Mouse (Mus musculus): ENCODE data around the gene Daam2. TPM values are rescaled to one million over a fixed set of nuclear protein-coding genes. Genes with fewer than 3 reads are reported as not detected.

Daam2 gene
- polyA plus RNA-seq, 1 experiment from 2014 or later, result 7.0 TPM

DNA sequence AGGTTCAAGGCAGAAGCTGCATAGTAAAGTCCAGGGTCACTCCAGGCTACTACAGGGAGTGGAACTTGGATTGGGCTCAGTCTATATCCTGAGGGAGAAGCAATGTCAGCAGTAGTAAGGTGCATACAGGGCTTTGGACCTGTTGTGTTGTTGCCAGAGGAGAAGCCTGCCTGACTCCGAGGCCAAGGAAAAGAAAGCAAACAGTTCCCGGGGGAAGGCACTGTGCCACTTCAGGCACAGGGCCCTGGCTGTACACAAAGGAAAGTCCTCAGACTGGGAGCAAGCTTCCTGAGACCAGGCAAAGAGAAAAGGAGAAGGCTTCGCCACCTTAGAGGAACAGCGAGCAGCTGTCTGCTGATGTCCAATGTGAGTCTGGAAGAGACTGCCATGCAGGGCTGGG lies 18.1 kb downstream of the Daam2 start:
- H3K4me1 ChIP-seq (ENCODE audit: control insufficient read depth, insufficient read depth, low read length), result no peaks in the 10 kb centered on the region; the same call in 1 of the 2 replicates
- H3K9me3 ChIP-seq (replicated peaks; ENCODE audit: control insufficient read depth, low read length), result no peaks in the 10 kb centered on the region
- ATAC-seq (replicated peaks; ENCODE audit: insufficient number of reproducible peaks, low FRiP score, low TSS enrichment, low read depth) (no peak), DNase-seq (ENCODE audit: low spot score) (no peak)
- H3K4me3 ChIP-seq (ENCODE audit: low read depth, low read length), result no peak overlapping the region
- no peak overlapping the region for H3K9ac ChIP-seq (replicated peaks; ENCODE audit: low read length)
- H3K4me2 ChIP-seq (ENCODE audit: low read depth, low read length), result no peak overlapping the region
- WGBS, result 76% methylated on average over 4 of the region's 4 CpGs
- no peak overlapping the region for H3K27ac ChIP-seq (replicated peaks; ENCODE audit: low read depth, low read length)
- no peaks in the 10 kb centered on the region for H3K27me3 ChIP-seq (ENCODE audit: control insufficient read depth, insufficient read depth, low read length)
- no peaks in the 10 kb centered on the region for H3K36me3 ChIP-seq (replicated peaks; ENCODE audit: control insufficient read depth, insufficient read depth, low read depth, low read length)

DNA sequence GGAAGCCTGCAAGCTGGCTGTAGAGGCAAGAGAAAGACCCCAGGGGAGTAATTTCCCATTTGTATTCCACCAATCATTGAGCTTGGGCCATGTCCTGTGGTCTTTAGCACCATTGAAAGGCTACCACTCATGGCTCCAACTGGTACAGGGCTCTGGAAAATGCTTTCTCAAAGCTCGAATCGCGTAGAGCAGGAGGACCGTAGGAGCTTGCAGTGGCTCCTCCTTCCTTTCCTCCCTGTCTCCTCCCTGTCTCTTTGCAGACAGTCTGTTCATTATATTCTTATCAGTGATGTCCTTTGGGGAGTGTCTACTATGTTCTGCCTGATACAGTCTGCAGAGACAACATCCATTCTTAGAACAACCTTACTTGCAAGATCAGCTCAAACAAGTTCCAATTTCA lies 18.7 kb downstream of the Daam2 start:
- 77% methylated on average over 4 of the region's 4 CpGs for WGBS
- H3K4me1 ChIP-seq (ENCODE audit: control insufficient read depth, insufficient read depth, low read length), result peaks cover 3% of the 10 kb centered on the region; the same call in 1 of the 2 replicates
- no peak for ATAC-seq (replicated peaks; ENCODE audit: insufficient number of reproducible peaks, low FRiP score, low TSS enrichment, low read depth)
- no peaks in the 10 kb centered on the region for H3K9me3 ChIP-seq (replicated peaks; ENCODE audit: control insufficient read depth, low read length)
- DNase-seq (ENCODE audit: low spot score), result no peak
- H3K27me3 ChIP-seq (ENCODE audit: control insufficient read depth, insufficient read depth, low read length), result no peaks in the 10 kb centered on the region
- no peak overlapping the region for H3K27ac ChIP-seq (replicated peaks; ENCODE audit: low read depth, low read length)
- no peak overlapping the region for H3K4me3 ChIP-seq (ENCODE audit: low read depth, low read length)
- no peaks in the 10 kb centered on the region for H3K36me3 ChIP-seq (replicated peaks; ENCODE audit: control insufficient read depth, insufficient read depth, low read depth, low read length)
- no peak overlapping the region for H3K4me2 ChIP-seq (ENCODE audit: low read depth, low read length)
- H3K9ac ChIP-seq (replicated peaks; ENCODE audit: low read length), result no peak overlapping the region

DNA sequence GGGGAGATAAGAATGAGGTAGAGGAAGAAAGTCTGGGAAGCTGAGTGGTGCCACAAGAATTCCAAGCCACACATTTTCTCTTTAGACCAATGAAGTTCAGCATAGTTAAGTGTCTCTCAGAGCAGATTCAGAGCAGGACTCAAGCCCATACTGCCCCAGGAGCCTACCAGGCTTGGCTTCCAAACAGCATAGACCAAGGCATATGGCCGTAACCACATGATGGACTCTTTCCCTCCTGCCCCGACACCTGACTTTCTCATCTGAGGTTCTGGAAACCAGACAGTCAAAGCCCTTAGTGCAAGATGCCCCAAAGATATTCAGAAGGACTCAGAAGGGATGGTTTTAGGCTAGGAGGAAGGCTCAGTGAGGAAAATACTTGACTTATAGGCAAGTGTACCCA lies 19.6 kb downstream of the Daam2 start:
- ATAC-seq (replicated peaks; ENCODE audit: insufficient number of reproducible peaks, low FRiP score, low TSS enrichment, low read depth) (no peak), DNase-seq (ENCODE audit: low spot score) (no peak)
- H3K4me3 ChIP-seq (ENCODE audit: low read depth, low read length), result no peak overlapping the region
- peaks cover 3% of the 10 kb centered on the region; the same call in 1 of the 2 replicates for H3K4me1 ChIP-seq (ENCODE audit: control insufficient read depth, insufficient read depth, low read length)
- no peak overlapping the region for H3K9ac ChIP-seq (replicated peaks; ENCODE audit: low read length)
- H3K27me3 ChIP-seq (ENCODE audit: control insufficient read depth, insufficient read depth, low read length), result no peaks in the 10 kb centered on the region
- H3K36me3 ChIP-seq (replicated peaks; ENCODE audit: control insufficient read depth, insufficient read depth, low read depth, low read length), result no peaks in the 10 kb centered on the region
- H3K9me3 ChIP-seq (replicated peaks; ENCODE audit: control insufficient read depth, low read length), result no peaks in the 10 kb centered on the region
- WGBS, result 98% methylated on average over 2 of the region's 2 CpGs
- H3K4me2 ChIP-seq (ENCODE audit: low read depth, low read length), result no peak overlapping the region
- no peak overlapping the region for H3K27ac ChIP-seq (replicated peaks; ENCODE audit: low read depth, low read length)

DNA sequence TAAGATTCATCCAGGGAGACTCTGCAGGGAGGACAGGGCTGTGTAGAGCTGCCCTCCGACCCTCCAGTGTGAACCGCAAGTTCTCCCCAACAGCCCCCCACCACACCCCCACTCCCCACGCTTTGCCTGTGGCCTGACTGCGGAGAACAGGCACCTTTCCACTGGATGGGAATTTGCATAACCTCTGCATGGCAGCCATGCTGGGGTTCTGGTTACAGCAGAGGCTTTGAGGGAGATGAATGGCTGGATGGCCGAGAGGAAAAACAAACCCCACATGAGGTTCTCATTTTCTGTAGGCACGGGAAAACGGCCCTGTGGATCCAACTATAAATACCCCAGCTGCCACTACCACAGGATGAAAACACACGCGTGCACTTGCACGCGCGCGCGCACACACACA lies 23.4 kb downstream of the Daam2 start:
- Histone ChIP-seq H3K4me3 (ENCODE audit: low read depth, low read length) (no peak overlapping the region), H3K9ac (replicated peaks; ENCODE audit: low read length) (peak overlapping the region; percentile 19; the same call in 1 of the 2 replicates), H3K4me2 (ENCODE audit: low read depth, low read length) (no peak overlapping the region), H3K9me3 (replicated peaks; ENCODE audit: control insufficient read depth, low read length) (no peaks in the 10 kb centered on the region), H3K36me3 (replicated peaks; ENCODE audit: control insufficient read depth, insufficient read depth, low read depth, low read length) (no peaks in the 10 kb centered on the region), H3K27ac (replicated peaks; ENCODE audit: low read depth, low read length) (peak overlapping the region; percentile 52), H3K27me3 (ENCODE audit: control insufficient read depth, insufficient read depth, low read length) (no peaks in the 10 kb centered on the region), H3K4me1 (ENCODE audit: control insufficient read depth, insufficient read depth, low read length) (peaks cover 3% of the 10 kb centered on the region; the same call in 1 of the 2 replicates)
- DNase-seq (ENCODE audit: low spot score) (peak; percentile 73), ATAC-seq (replicated peaks; ENCODE audit: insufficient number of reproducible peaks, low FRiP score, low TSS enrichment, low read depth) (peak; percentile 36)
- WGBS, result 44% methylated on average over 13 of the region's 14 CpGs

DNA sequence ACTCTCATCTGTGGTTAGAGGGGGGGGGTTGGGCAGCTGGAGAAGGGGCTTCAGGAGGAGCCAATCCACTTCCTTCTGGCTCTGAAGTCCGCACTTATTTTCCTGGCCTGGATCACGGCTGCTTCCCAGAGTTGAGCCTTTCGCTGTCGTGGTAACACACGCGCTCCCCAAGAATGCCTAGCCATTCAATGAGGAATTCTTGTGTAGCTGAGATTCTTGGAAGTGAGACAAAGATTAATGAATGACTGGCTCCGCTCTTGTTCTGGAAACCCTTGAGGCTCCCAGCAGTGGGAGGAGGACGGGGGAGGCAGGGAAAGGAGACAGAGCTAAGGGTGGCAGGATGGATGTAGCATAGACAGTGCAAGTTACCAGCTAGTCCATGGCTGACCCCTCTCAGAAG lies 24.9 kb downstream of the Daam2 start:
- peaks cover 3% of the 10 kb centered on the region; the same call in 1 of the 2 replicates for H3K4me1 ChIP-seq (ENCODE audit: control insufficient read depth, insufficient read depth, low read length)
- no peak overlapping the region for H3K4me2 ChIP-seq (ENCODE audit: low read depth, low read length)
- no peaks in the 10 kb centered on the region for H3K9me3 ChIP-seq (replicated peaks; ENCODE audit: control insufficient read depth, low read length)
- DNase-seq (ENCODE audit: low spot score) (peak; percentile 18), ATAC-seq (replicated peaks; ENCODE audit: insufficient number of reproducible peaks, low FRiP score, low TSS enrichment, low read depth) (peak; percentile 49; the same call in 1 of the 2 replicates)
- H3K27me3 ChIP-seq (ENCODE audit: control insufficient read depth, insufficient read depth, low read length), result no peaks in the 10 kb centered on the region
- H3K4me3 ChIP-seq (ENCODE audit: low read depth, low read length), result no peak overlapping the region
- no peak overlapping the region for H3K27ac ChIP-seq (replicated peaks; ENCODE audit: low read depth, low read length)
- no peak overlapping the region for H3K9ac ChIP-seq (replicated peaks; ENCODE audit: low read length)
- WGBS, result 67% methylated on average over 8 of the region's 8 CpGs
- H3K36me3 ChIP-seq (replicated peaks; ENCODE audit: control insufficient read depth, insufficient read depth, low read depth, low read length), result no peaks in the 10 kb centered on the region

DNA sequence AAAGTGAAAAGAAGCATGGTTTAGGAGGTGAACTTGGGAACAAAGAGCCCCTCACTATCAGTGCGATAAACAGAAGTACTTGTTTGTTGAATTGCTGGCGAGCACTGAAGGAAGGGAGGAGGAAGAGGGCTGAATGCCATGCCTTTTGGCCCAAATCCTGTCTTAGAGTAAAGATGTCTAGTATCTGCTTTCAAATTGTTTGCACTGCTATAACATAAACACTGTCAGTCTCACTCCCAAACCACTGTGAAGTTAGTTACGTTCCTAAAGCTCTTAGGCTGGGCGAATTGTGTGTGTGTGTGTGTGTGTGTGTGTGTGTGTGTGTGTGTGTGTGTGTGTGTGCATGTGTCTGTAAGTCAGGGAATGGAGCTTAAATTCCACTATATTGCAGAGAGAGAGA lies 28.6 kb downstream of the Daam2 start:
- H3K4me3 ChIP-seq (ENCODE audit: low read depth, low read length), result no peak overlapping the region
- H3K36me3 ChIP-seq (replicated peaks; ENCODE audit: control insufficient read depth, insufficient read depth, low read depth, low read length), result no peaks in the 10 kb centered on the region; the same call in 1 of the 2 replicates
- H3K27me3 ChIP-seq (ENCODE audit: control insufficient read depth, insufficient read depth, low read length), result no peaks in the 10 kb centered on the region
- DNase-seq (ENCODE audit: low spot score) (no peak), ATAC-seq (replicated peaks; ENCODE audit: insufficient number of reproducible peaks, low FRiP score, low TSS enrichment, low read depth) (no peak)
- H3K4me2 ChIP-seq (ENCODE audit: low read depth, low read length), result no peak overlapping the region
- no peak overlapping the region for H3K9ac ChIP-seq (replicated peaks; ENCODE audit: low read length)
- WGBS, result 74% methylated on average over 4 of the region's 4 CpGs
- H3K9me3 ChIP-seq (replicated peaks; ENCODE audit: control insufficient read depth, low read length), result no peaks in the 10 kb centered on the region
- H3K27ac ChIP-seq (replicated peaks; ENCODE audit: low read depth, low read length), result no peak overlapping the region
- 0 out of 2 replicates have a peak, but pooled peaks cover under 1% of the 10 kb centered on the region for H3K4me1 ChIP-seq (ENCODE audit: control insufficient read depth, insufficient read depth, low read length)

DNA sequence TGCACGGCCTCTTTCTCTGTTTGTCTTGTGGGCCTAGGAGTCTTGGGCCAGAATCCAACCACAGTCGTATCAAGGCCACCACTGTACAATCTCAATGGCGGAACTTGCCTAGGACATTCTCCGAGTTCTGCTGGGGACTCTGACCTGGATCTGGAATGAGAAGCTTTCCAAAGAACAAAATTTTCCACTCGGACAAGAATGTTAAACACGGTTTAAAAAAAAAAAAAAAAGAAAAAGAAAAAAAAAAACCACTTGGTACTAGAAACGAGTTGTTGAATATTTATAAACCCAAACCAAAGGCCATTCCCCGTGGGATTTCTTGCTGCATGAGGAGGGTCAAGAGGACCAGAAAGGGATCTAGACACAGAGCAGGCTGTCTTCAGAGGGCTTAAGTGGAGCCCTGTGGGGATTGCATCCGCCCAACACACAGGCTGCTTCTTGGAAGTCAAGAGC lies 29.9 kb downstream of the Daam2 start:
- no peak overlapping the region for H3K4me2 ChIP-seq (ENCODE audit: low read depth, low read length)
- H3K36me3 ChIP-seq (replicated peaks; ENCODE audit: control insufficient read depth, insufficient read depth, low read depth, low read length), result no peaks in the 10 kb centered on the region; the same call in 1 of the 2 replicates
- DNase-seq (ENCODE audit: low spot score), result no peak
- H3K9ac ChIP-seq (replicated peaks; ENCODE audit: low read length), result no peak overlapping the region
- no peaks in the 10 kb centered on the region for H3K27me3 ChIP-seq (ENCODE audit: control insufficient read depth, insufficient read depth, low read length)
- no peak for ATAC-seq (replicated peaks; ENCODE audit: insufficient number of reproducible peaks, low FRiP score, low TSS enrichment, low read depth)
- H3K9me3 ChIP-seq (replicated peaks; ENCODE audit: control insufficient read depth, low read length), result no peaks in the 10 kb centered on the region
- no peak overlapping the region for H3K4me3 ChIP-seq (ENCODE audit: low read depth, low read length)
- WGBS, result 72% methylated on average over 9 of the region's 9 CpGs
- no peaks in the 10 kb centered on the region for H3K4me1 ChIP-seq (ENCODE audit: control insufficient read depth, insufficient read depth, low read length)
- no peak overlapping the region for H3K27ac ChIP-seq (replicated peaks; ENCODE audit: low read depth, low read length)

DNA sequence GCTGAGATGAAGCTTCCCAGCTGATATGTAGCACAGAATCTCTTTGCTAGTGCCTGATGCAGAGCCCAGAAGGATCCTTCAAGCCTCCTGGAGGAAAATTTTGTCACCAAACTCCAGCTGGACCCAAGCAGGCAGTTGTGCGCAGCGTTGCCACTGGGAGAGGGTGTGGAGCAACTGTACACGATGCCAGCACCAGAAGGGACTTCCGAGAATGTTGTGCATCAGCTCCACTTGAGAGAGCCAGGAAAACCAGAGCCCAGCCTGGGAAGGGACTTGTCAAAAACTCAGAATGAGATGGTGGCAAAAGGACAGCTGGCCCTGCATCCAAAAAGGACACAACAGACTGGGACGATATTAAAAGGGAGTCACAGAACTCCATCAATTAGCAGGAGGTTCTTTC lies 32.5 kb downstream of the Daam2 start:
- H3K4me2 ChIP-seq (ENCODE audit: low read depth, low read length), result no peak overlapping the region
- 91% methylated on average over 5 of the region's 5 CpGs for WGBS
- H3K4me1 ChIP-seq (ENCODE audit: control insufficient read depth, insufficient read depth, low read length), result no peaks in the 10 kb centered on the region
- DNase-seq (ENCODE audit: low spot score) (no peak), ATAC-seq (replicated peaks; ENCODE audit: insufficient number of reproducible peaks, low FRiP score, low TSS enrichment, low read depth) (no peak)
- H3K9ac ChIP-seq (replicated peaks; ENCODE audit: low read length), result no peak overlapping the region
- no peaks in the 10 kb centered on the region for H3K27me3 ChIP-seq (ENCODE audit: control insufficient read depth, insufficient read depth, low read length)
- H3K4me3 ChIP-seq (ENCODE audit: low read depth, low read length), result no peak overlapping the region
- H3K27ac ChIP-seq (replicated peaks; ENCODE audit: low read depth, low read length), result no peak overlapping the region
- H3K9me3 ChIP-seq (replicated peaks; ENCODE audit: control insufficient read depth, low read length), result no peaks in the 10 kb centered on the region
- H3K36me3 ChIP-seq (replicated peaks; ENCODE audit: control insufficient read depth, insufficient read depth, low read depth, low read length), result no peaks in the 10 kb centered on the region; the same call in 1 of the 2 replicates

All from embryonic facial prominence, embryonic 11.5 days (tissue).